Mouse (Mus musculus): Measurements from ENCODE around the gene Idh3a. TPM values are rescaled to one million over a fixed set of nuclear protein-coding genes. Genes with fewer than 3 reads are reported as not detected.

The Idh3a gene
- total and polyA plus RNA-seq, 3 experiments: 160 to 282 (median 205) TPM

- Histone ChIP-seq H3K36me3 (ENCODE audit: control insufficient read depth in 1 of 2, insufficient read depth in 2 of 2, low read length in 2 of 2) (peaks cover 0 to 3% of the 10 kb centered on the region in 2 experiments; a peak in 1 of 4 replicates), H3K79me2 (ENCODE audit: control insufficient read depth, insufficient read depth, low read length, poor library complexity) (no peaks in the 10 kb centered on the region), H3K27ac (ENCODE audit: control insufficient read depth, low read depth, low read length) (no peak overlapping the region), H3K9ac (ENCODE audit: control insufficient read depth, low read depth, low read length, poor library complexity, severe bottlenecking) (no peak overlapping the region), H3K4me1 (ENCODE audit: control insufficient read depth in 1 of 2, insufficient read depth in 2 of 2, low read length in 2 of 2) (peaks cover 2 to 3% of the 10 kb centered on the region in 2 experiments; a peak in 2 of 4 replicates), H3K4me3 (ENCODE audit: control insufficient read depth in 1 of 2, insufficient read depth in 1 of 2, low read depth in 2 of 2, low read length in 2 of 2) (no peak overlapping the region), H3K27me3 (ENCODE audit: control insufficient read depth in 1 of 2, insufficient read depth in 2 of 2, low read length in 2 of 2) (no peaks in the 10 kb centered on the region), H3K9me3 (replicated peaks; ENCODE audit: insufficient read depth, low read length) (no peaks in the 10 kb centered on the region)
- TF ChIP-seq MAZ (IDR thresholded peaks at IDR 0.05; ENCODE audit: low read depth, low read length) (no peak), SIN3A (IDR thresholded peaks at IDR 0.05; ENCODE audit: low read length) (no peak), TBP (IDR thresholded peaks at IDR 0.05; ENCODE audit: low read depth, low read length) (no peak), RAD21 (IDR thresholded peaks at IDR 0.05; ENCODE audit: low read depth, low read length) (no peak), NELFE (IDR thresholded peaks at IDR 0.05; ENCODE audit: low read depth, low read length) (no peak), CTCF (IDR thresholded peaks at IDR 0.05 in 2 of 3, conservative IDR thresholded peaks at IDR 0.05 in 1 of 3; ENCODE audit: control insufficient read depth in 1 of 3, insufficient read depth in 1 of 3, low read depth in 2 of 3, low read length in 3 of 3, poor library complexity in 1 of 3, severe bottlenecking in 1 of 3) (no peak), ZNF384 (IDR thresholded peaks at IDR 0.05; ENCODE audit: low read depth, low read length) (no peak), NRF1 (IDR thresholded peaks at IDR 0.05; ENCODE audit: insufficient read depth, low read depth, low read length, poor library complexity, severe bottlenecking) (no peak), POLR2AphosphoS2 (IDR thresholded peaks at IDR 0.05; ENCODE audit: low read length) (no peak), USF2 (IDR thresholded peaks at IDR 0.05; ENCODE audit: borderline replicate concordance in 1 of 2, insufficient read depth in 1 of 2, low read depth in 1 of 2, low read length in 2 of 2) (no peak), MYB (IDR thresholded peaks at IDR 0.05; ENCODE audit: low read depth, low read length) (no peak), TCF12 (IDR thresholded peaks at IDR 0.05; ENCODE audit: low read depth, low read length) (no peak), EP300 (IDR thresholded peaks at IDR 0.05; ENCODE audit: low read depth in 1 of 2, low read length in 2 of 2) (no peak), TAL1 (IDR thresholded peaks at IDR 0.05; ENCODE audit: low read length) (no peak), KAT2A (conservative IDR thresholded peaks at IDR 0.05; ENCODE audit: low read depth, low read length) (no peak), MAX (IDR thresholded peaks at IDR 0.05; ENCODE audit: low read length) (no peak), HCFC1 (IDR thresholded peaks at IDR 0.05; ENCODE audit: low read depth, low read length) (no peak), UBTF (IDR thresholded peaks at IDR 0.05; ENCODE audit: borderline replicate concordance, insufficient read depth, low read depth, low read length) (no peak)
- DNase-seq (ENCODE audit: low read depth, low spot score): no peak
Measured at GRCm38 (mm10) chr9:54549433-54549832, 36.7 kb upstream of the Idh3a start.

GRCm38 (mm10) chr9:54552409-54552808 is 33.7 kb upstream of the Idh3a start:
- Histone ChIP-seq H3K9me3 (replicated peaks; ENCODE audit: insufficient read depth, low read length) (no peaks in the 10 kb centered on the region), H3K4me1 (ENCODE audit: control insufficient read depth in 1 of 2, insufficient read depth in 2 of 2, low read length in 2 of 2) (peaks cover 0 to under 1% of the 10 kb centered on the region in 2 experiments; a peak in 1 of 4 replicates), H3K79me2 (ENCODE audit: control insufficient read depth, insufficient read depth, low read length, poor library complexity) (no peaks in the 10 kb centered on the region), H3K27ac (ENCODE audit: control insufficient read depth, low read depth, low read length) (no peak overlapping the region), H3K9ac (ENCODE audit: control insufficient read depth, low read depth, low read length, poor library complexity, severe bottlenecking) (no peak overlapping the region), H3K27me3 (ENCODE audit: control insufficient read depth in 1 of 2, insufficient read depth in 2 of 2, low read length in 2 of 2) (no peaks in the 10 kb centered on the region), H3K36me3 (ENCODE audit: control insufficient read depth in 1 of 2, insufficient read depth in 2 of 2, low read length in 2 of 2) (peaks cover 0 to under 1% of the 10 kb centered on the region in 2 experiments; a peak in 1 of 4 replicates), H3K4me3 (ENCODE audit: control insufficient read depth in 1 of 2, insufficient read depth in 1 of 2, low read depth in 2 of 2, low read length in 2 of 2) (no peak overlapping the region)
- peak; percentile 67 for DNase-seq (ENCODE audit: low read depth, low spot score)
- no peak for TF ChIP-seq USF1 (IDR thresholded peaks at IDR 0.05; ENCODE audit: low read depth, low read length)
- no peak for TF ChIP-seq E2F4 (IDR thresholded peaks at IDR 0.05; ENCODE audit: borderline replicate concordance, low read depth, low read length)
- no peak for TF ChIP-seq CHD2 (IDR thresholded peaks at IDR 0.05; ENCODE audit: low read length)
- TF ChIP-seq CTCF (IDR thresholded peaks at IDR 0.05 in 2 of 3, conservative IDR thresholded peaks at IDR 0.05 in 1 of 3; ENCODE audit: control insufficient read depth in 1 of 3, insufficient read depth in 1 of 3, low read depth in 2 of 3, low read length in 3 of 3, poor library complexity in 1 of 3, severe bottlenecking in 1 of 3): peak; percentile 58 to 77 (median 65)
- TF ChIP-seq RAD21 (IDR thresholded peaks at IDR 0.05; ENCODE audit: low read depth, low read length): peak; percentile 51
- TF ChIP-seq ZC3H11A (IDR thresholded peaks at IDR 0.05; ENCODE audit: low read depth, low read length): peak; percentile 50
- TF ChIP-seq BHLHE40 (IDR thresholded peaks at IDR 0.05; ENCODE audit: borderline replicate concordance, low read depth, low read length): no peak
- TF ChIP-seq ETS1 (IDR thresholded peaks at IDR 0.05; ENCODE audit: low read depth, low read length): 0 out of 2 replicates have a peak, but pooled peaks have one; percentile 5
- TF ChIP-seq TCF12 (IDR thresholded peaks at IDR 0.05; ENCODE audit: low read depth, low read length): no peak
- TF ChIP-seq EP300 (IDR thresholded peaks at IDR 0.05; ENCODE audit: low read depth in 1 of 2, low read length in 2 of 2): no peak
- no peak for TF ChIP-seq NELFE (IDR thresholded peaks at IDR 0.05; ENCODE audit: low read depth, low read length)
- TF ChIP-seq SMC3 (IDR thresholded peaks at IDR 0.05; ENCODE audit: low read depth, low read length): peak; percentile 83
- no peak for TF ChIP-seq JUND (IDR thresholded peaks at IDR 0.05; ENCODE audit: low read depth, low read length)
- TF ChIP-seq GATA1 (IDR thresholded peaks at IDR 0.05; ENCODE audit: low read depth, low read length): peak; percentile 55; the same call in 1 of the 2 replicates

Data from MEL (cell line).